Mouse (Mus musculus) liver, embryonic 14.5 days (tissue): ENCODE results near the gene Snapc1. TPM values are rescaled to one million over a fixed set of nuclear protein-coding genes. Genes with fewer than 3 reads are reported as not detected.

ENCODE experiments used
- ATAC-seq: fragments of 200-750 bp; cut with Nextera tagmentation; 2 replicates; pipeline ENCODE4 v1.8.0; 2017; ENCODE audit warnings: moderate number of reproducible peaks, mild to moderate bottlenecking, moderate library complexity; ENCODE audit not compliant: insufficient read depth
- DNase-seq, 3 experiments: peaks; one replicate each; pipeline ENCODE4 v3.0.0-alpha.2; 2012 to 2013; ENCODE audit warnings: low read depth in 3 of 3, low spot score in 3 of 3
- H3K27ac ChIP-seq: fragments of 300-500 bp; sonication (generic); 2 replicates; pipeline ENCODE4 v1.5.1; 2014; ENCODE audit warnings: moderate library complexity, mild to moderate bottlenecking, control low read depth, inconsistent platforms
- H3K27me3 ChIP-seq: fragments of 300-500 bp; sonication (generic); 2 replicates; pipeline ENCODE4 v1.6.1; 2014; ENCODE audit warnings: mild to moderate bottlenecking, low read length, moderate library complexity; ENCODE audit not compliant: control insufficient read depth, insufficient read depth
- H3K36me3 ChIP-seq: fragments of 300-500 bp; sonication (generic); replicated peaks from 2 replicates; pipeline ENCODE4 v1.6.1; 2014; ENCODE audit warnings: low read depth; ENCODE audit not compliant: control insufficient read depth, insufficient read depth
- H3K4me1 ChIP-seq, 2 experiments: fragments of 200-500 bp in 1 of 2; fragments of 300-500 bp in 1 of 2; sonication (generic) in 1 of 2; replicated peaks; 2 replicates each; pipeline ENCODE4 v1.6.1; 2012 to 2014; ENCODE audit warnings: antibody characterized with exemption in 1 of 2, inconsistent platforms in 1 of 2, low read length in 1 of 2; ENCODE audit not compliant: control insufficient read depth in 2 of 2, insufficient read depth in 2 of 2
- H3K4me2 ChIP-seq: fragments of 300-500 bp; sonication (generic); 2 replicates; pipeline ENCODE4 v1.6.1; 2014; ENCODE audit warnings: low read depth, mild to moderate bottlenecking, control low read depth, moderate library complexity
- H3K4me3 ChIP-seq, 2 experiments: fragments of 200-500 bp in 1 of 2; fragments of 300-500 bp in 1 of 2; sonication (generic) in 1 of 2; 2 replicates each; pipeline ENCODE4 v1.5.1; 2012 to 2014; ENCODE audit warnings: low read depth in 2 of 2, low read length in 2 of 2, mild to moderate bottlenecking in 2 of 2, control low read depth in 1 of 2, inconsistent platforms in 1 of 2, moderate library complexity in 1 of 2; ENCODE audit not compliant: insufficient read depth in 1 of 2
- H3K9ac ChIP-seq: fragments of 300-500 bp; sonication (generic); replicated peaks from 2 replicates; pipeline ENCODE4 v1.6.1; 2014; ENCODE audit warnings: mild to moderate bottlenecking, control low read depth, moderate library complexity
- H3K9me3 ChIP-seq: fragments of 300-500 bp; sonication (generic); 2 replicates; pipeline ENCODE4 v1.6.1; 2016; ENCODE audit warnings: low read length, mixed read lengths; ENCODE audit not compliant: control insufficient read depth
- CTCF ChIP-seq: IDR thresholded peaks from 2 replicates; pipeline ENCODE4 v1.5.1; 2016; ENCODE audit warnings: antibody characterized with exemption, low read depth, control low read depth
- EP300 ChIP-seq: IDR thresholded peaks from 2 replicates; pipeline ENCODE4 v1.6.1; 2016; ENCODE audit warnings: antibody characterized with exemption, low read depth
- WGBS: fragments of 180-500 bp; shearing (Covaris S2); extraction: QIAGEN DNeasy Blood & Tissue Kit; methylation state at CpG from one replicate; pipeline ENCODE4 v1.1.7; 2014; ENCODE audit not compliant: insufficient replicate concordance; 5-methylcytosine and 5-hydroxymethylcytosine counted together
- polyA plus RNA-seq, 2 experiments: library from polyadenylated mRNA; depleted of rRNA in 1 of 2; stranded (reverse) in 1 of 2; unstranded in 1 of 2; fragments of >200 nt; fragmentation: Nextera tagmentation in 1 of 2; extraction: Ambion mirVana in 1 of 2; gene quantifications; 2 replicates each; pipeline versions ENCODE4 v1.2.1 to v1.2.3; 2012 to 2014

Snapc1 gene
- polyA plus RNA-seq, 2 experiments = 3.3 to 3.5 TPM

DNA sequence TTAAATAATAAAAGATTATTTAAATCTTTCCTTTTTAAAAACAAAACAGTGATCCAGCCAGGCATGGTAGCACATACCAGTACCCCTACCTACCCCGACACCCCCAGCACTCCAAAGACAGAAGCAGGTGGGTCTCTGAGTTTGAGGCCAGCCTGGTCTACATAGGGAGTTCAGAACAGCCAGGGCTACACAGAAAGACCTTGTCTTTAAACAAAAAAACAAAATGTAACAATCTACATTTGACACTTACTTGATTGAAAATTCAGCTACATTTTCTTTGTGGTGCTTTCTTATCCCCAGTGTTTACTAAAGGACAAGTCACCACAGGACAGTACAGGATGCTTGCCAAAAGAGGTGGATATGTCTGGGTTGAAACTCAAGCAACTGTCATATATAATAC is 26.9 kb upstream of the Snapc1 start, which contains the start of gene Gm49321:
TSS of gene Gm49321 (plus strand) at position 301 of the 400 bp plus-strand sequence.
- Histone ChIP-seq H3K36me3 (peaks cover 12% of the 10 kb centered on the region), H3K27me3 (no peaks in the 10 kb centered on the region), H3K4me1 (no peaks in the 10 kb centered on the region), H3K4me3 (no peak within 1 kb of the TSS), H3K9ac (no peak within 1 kb of the TSS), H3K4me2 (no peak within 1 kb of the TSS), H3K27ac (no peak within 1 kb of the TSS), H3K9me3 (no peaks in the 10 kb centered on the region)
- no peak for TF ChIP-seq EP300
- no peak for TF ChIP-seq CTCF
- ATAC-seq = no peak
- DNase-seq = no peak
- 69% methylated on average over 1 of the region's 1 CpGs for WGBS

DNA sequence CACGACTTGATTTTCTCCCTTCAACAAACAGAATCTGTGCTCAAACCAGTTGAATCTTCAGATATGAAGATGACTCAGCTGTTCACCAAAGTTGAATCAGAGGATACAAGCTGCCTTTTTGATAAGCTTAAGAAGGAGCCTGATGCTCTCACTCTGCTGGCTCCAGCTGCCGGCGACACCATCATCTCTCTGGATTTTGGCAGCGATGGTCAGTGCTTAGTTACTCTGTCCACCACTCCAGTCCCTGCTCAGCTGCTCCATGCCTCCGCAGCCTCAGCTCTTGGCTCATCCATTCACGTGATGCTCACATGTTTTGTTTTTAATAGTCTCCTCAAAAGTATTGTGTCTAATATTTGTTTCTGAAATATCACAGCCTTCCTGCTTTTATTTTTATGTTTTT is 24.7 kb upstream of the Snapc1 start:
- Histone ChIP-seq H3K36me3 (peaks cover 16% of the 10 kb centered on the region), H3K9ac (no peak overlapping the region), H3K27ac (no peak overlapping the region), H3K27me3 (no peaks in the 10 kb centered on the region), H3K4me1 (no peaks in the 10 kb centered on the region), H3K4me2 (no peak overlapping the region), H3K9me3 (no peaks in the 10 kb centered on the region), H3K4me3 (no peak overlapping the region)
- DNase-seq = no peak
- no peak for ATAC-seq
- TF ChIP-seq EP300 (no peak), CTCF (no peak)
- 75% methylated on average over 6 of the region's 6 CpGs for WGBS

DNA sequence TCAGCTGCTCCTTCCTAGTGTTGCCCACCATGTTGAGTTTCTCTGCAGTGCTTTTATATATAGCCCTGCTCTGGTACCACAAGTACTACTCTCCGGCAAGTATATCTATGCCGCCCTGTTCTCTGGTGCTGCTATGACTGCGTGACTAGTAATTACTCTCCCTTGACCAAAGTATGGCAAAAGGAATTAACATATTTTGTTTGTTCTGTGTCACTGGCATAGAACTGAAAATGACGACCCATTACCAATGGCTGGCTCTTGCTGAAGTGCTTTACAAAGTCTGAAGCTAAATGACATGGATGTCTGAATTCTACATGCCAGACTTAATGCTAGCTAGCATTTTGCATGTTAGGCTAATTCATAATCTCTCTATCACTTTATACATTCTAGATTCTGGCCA is 15.9 kb upstream of the Snapc1 start:
- H3K9me3 ChIP-seq = no peaks in the 10 kb centered on the region
- H3K4me2 ChIP-seq = no peak overlapping the region
- no peak overlapping the region for H3K9ac ChIP-seq
- no peak for TF ChIP-seq EP300
- TF ChIP-seq CTCF = no peak
- 87% methylated on average over 4 of the region's 4 CpGs for WGBS
- H3K27me3 ChIP-seq = peaks cover 4% of the 10 kb centered on the region; the same call in 1 of the 2 replicates
- ATAC-seq = no peak
- no peak overlapping the region for H3K27ac ChIP-seq
- no peak for DNase-seq
- no peak overlapping the region for H3K4me3 ChIP-seq
- peaks cover 0 to 2% of the 10 kb centered on the region in 2 experiments; a peak in 3 of 4 replicates for H3K4me1 ChIP-seq
- H3K36me3 ChIP-seq = peaks cover 11% of the 10 kb centered on the region

DNA sequence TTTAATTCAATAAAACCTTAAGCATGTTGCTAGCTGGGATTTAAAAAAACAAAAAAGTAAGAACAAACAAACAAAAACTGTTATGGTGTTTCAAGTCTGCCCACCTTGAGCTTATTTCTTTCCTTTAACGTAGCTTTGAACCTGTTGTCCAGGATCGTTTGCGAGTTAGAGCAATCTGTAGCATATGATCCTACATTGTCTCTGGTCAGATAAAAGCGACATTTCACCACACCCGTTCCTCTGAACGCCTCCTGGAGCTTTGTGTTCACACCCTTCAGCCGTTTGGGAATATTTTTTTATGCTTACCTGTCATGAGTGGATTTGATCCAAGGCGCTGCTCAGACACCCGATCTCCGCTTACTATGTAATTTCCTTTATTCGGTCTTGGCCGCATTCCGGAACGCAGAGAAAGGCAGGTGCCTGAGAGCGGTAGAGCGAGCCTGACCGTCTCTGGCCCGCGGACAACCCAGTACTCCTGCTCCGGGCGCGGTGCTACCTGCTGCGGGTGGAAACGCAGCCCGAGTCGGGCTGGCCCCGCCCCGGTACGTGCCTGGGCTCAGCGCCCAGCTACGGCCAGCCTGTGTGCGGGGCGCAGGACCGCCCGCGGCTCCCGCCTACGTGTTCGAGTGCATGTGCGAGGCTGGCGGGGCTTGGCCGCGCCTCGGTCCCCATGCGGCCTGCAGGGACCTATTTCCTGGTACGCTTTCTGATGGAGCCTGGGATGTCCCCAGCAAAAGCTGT is 14.8 kb upstream of the Snapc1 start:
- Histone ChIP-seq H3K9me3 (no peaks in the 10 kb centered on the region), H3K27me3 (peaks cover 4% of the 10 kb centered on the region; the same call in 1 of the 2 replicates), H3K4me1 (peaks cover 0 to 10% of the 10 kb centered on the region in 2 experiments; a peak in 3 of 4 replicates), H3K4me2 (peak overlapping the region; percentile 68), H3K36me3 (peaks cover 8% of the 10 kb centered on the region; the same call in 1 of the 2 replicates), H3K4me3 (peak overlapping the region; percentile 49 to 54), H3K9ac (peak overlapping the region; percentile 54), H3K27ac (no peak overlapping the region)
- 13% methylated on average over 46 of the region's 46 CpGs for WGBS
- TF ChIP-seq EP300 (no peak), CTCF (no peak)
- DNase-seq (no peak), ATAC-seq (peak; percentile 50)

DNA sequence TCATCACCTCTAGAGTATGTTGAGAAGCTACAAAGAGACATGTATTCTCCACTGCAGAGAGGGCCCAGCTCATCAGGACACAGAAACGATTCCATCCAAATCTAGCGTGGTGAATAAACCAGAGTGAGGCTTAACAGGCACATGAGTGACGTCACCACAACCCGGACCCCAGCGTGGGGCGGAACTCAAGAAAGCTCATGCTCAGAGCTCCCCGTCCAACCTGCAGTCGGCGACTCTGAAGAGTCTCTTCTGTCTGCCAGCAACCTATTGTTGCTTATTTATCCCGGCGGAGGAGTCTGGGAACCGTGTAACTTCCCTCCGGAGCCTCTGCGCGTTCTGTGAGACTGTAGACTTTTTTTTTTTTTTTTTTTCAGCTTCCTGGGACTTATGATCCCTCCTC is 11.4 kb upstream of the Snapc1 start:
- Histone ChIP-seq H3K9me3 (no peaks in the 10 kb centered on the region), H3K4me2 (peak overlapping the region; percentile 81), H3K27me3 (peaks cover 4% of the 10 kb centered on the region; the same call in 1 of the 2 replicates), H3K4me1 (peaks cover 0 to 13% of the 10 kb centered on the region in 2 experiments; a peak in 3 of 4 replicates), H3K4me3 (peak overlapping the region; percentile 48 to 50; a peak in 3 of 4 replicates), H3K27ac (no peak overlapping the region), H3K36me3 (no peaks in the 10 kb centered on the region), H3K9ac (peak overlapping the region; percentile 59)
- ATAC-seq = no peak
- TF ChIP-seq CTCF = no peak
- TF ChIP-seq EP300 = no peak
- 11% methylated on average over 15 of the region's 15 CpGs for WGBS
- DNase-seq = peak in 1 of 3 experiments; percentile 31
